Mouse (Mus musculus): ENCODE results near the gene Dnaaf2.
A peak's percentile ranks its signal among the peaks of the same experiment; 100 is the strongest.
"Not testable (repeated sequence)": the region's sequence is repeated elsewhere in the genome, so short reads cannot be mapped to it uniquely, and the experiment has no call there.

The Dnaaf2 gene

DNA sequence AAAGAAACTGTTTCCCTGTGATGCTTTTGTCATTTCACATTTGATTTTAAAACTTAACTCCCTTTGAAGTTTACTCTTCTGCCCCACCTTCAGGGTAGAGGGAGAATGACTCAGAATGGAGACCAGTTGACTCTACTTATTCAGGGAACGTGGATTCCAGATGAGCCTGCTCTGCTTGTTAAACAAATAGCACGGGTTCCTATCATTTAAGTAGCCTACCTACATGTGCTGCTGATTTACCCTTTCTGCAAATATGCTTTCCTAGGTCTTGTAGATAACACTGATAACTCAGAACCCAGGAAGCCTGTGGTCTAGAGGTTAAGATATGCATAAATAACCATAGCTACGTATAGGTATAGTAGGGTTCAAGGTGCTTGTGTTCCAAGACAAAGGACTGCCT lies 33.3 kb downstream of the Dnaaf2 start:
- DNase-seq (ENCODE audit: low spot score in 2 of 2), result no peak

DNA sequence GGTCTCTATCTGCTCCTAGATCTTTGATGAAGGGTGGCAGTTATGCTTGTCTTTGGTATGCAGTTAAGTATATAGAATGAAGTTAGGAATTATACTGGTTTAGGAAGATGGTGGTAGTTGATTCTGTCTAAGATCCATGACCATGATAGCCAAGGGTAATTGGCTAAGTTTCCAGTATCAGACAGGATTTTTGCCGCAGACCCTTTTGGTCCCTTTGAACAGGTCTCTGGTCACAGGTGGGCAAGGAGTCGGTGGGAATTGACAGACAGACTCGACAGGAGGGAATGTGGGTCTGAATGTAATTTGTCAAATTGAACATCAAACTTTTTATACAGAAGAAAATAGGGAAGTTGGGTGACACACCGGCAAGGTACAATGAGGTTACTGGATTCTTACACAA lies 34.6 kb downstream of the Dnaaf2 start:
- DNase-seq (ENCODE audit: low spot score in 2 of 2), result not testable (repeated sequence)

DNA sequence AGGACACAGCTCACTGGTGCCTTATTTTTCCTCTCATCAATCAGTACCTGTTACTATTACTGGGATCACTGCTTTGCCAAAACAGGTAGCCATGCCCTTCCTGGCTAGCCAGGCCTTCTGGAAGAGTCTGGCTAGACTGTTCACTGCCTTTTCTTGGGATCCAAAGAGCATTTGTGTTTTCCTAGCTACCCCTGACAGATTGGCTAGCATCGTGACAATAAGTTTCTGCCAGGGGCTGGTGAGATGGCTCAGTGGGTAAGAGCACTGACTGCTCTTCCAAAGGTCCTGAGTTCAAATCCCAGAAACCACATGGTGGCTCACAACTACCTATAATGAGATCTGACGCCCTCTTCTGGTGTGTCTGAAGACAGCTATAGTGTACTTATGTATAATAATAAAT lies 37.6 kb downstream of the Dnaaf2 start:
- DNase-seq (ENCODE audit: low spot score in 2 of 2), result not testable (repeated sequence)

DNA sequence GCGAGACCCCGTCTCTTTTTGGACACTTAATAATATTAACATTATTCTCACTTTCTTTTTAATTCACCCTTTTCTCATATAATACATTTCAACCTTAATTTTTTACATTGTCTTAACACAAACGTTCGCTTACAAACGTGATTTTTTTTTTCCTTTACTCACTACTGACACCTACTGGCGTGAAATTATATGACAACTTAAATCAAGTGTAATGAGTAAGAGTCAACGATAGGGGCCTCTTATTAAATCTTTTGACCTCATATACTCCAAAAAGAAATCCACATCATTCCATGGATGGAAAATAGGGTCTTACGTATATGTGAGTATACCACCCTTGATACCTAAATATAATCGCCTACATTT lies 38.7 kb downstream of the Dnaaf2 start:
- DNase-seq (ENCODE audit: low spot score in 2 of 2), result no peak

DNA sequence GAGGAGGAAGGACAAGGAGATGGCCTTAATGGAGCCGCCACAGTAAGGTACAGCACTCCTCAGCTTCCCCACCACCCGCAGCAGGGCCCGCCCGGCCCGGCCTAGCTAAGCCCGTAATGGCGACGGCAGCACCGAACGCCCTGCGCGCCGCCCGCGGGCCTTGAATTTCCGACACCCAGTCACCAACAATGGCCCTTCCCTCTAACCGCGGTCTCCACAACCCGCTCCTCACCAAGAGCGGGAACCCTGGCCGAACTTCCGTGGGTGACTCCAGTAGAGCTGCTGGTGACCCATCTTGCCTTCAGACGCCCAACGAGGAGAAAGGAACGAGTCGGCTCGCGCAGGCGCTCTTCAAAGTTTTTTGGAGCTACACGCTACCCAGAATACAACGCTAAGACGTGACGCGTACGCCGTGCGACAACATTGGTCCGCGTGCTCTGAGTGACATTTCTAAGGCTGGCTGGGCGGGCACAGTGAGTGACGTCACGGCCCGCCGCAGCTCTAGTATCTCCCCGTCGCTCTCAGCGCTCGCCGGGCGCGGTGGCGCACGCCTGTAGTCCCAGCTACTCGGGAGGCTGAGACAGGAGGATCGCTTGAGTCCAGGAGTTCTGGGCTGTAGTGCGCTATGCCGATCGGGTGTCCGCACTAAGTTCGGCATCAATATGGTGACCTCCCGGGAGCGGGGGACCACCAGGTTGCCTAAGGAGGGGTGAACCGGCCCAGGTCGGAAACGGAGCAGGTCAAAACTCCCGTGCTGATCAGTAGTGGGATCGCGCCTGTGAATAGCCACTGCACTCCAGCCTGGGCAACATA lies 39.3 kb downstream of the Dnaaf2 start, which contains the start of gene Rps29:
TSS of gene Rps29 (minus strand) at position 422 of the 813 bp plus-strand sequence.
- DNase-seq (ENCODE audit: low spot score in 2 of 2), result peak; percentile 98

DNA sequence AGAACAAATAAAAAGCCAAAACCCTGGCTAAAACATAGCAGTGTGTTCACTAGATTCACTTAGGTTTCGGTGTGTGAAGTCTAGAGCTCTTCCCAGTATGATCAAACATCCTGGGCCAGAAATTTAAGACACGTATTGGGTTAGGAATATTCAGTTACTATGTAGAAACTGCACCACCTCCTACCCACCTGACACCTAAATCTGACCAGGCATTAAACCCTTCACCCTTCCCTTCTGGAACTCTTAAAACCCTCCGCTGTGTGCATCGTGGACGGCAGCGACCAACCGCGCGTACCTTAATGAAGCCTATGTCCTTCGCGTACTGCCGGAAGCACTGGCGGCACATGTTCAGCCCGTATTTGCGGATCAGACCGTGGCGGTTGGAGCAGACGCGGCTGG lies 39.9 kb downstream of the Dnaaf2 start:
- DNase-seq (ENCODE audit: low spot score in 2 of 2), result no peak

DNA sequence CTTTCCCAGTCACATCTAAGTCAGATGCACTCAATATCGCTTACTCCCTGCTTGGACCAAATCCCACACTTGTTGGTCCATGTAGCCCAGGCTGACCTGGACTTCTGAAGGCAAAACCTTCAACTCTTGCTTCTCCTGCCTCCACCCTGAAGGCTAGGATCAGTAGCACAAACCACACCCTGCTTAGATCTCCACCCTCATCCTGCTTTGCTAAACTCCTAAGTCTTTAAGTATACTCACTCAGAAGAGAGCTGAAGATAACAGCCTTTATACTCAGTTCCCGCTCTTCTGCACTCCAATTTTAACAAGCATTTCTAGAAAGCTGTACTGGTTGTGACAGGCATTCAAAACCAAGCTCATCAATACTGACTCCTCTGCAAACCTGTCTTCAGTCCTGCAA lies 41.1 kb downstream of the Dnaaf2 start:
- no peak for DNase-seq (ENCODE audit: low spot score in 2 of 2)

DNA sequence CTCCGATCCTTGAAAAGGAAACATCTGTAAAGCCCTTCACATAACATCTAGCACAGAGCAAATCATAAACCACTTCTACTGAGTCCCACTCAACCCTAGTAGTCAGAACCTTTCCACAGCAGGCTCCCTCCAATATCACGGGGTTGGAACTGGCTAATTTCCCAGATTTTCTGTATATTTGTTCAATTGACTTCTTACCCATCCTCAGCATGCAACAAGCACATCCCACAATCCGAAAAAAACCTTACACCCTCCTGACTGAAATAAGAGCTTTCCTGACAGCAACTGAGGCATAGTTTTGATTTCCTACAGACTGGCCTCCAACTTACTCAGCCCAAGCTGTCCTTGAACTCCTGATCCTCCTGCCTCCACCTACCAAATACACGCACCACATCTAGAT lies 41.8 kb downstream of the Dnaaf2 start:
- no peak for DNase-seq (ENCODE audit: low spot score in 2 of 2)

DNA sequence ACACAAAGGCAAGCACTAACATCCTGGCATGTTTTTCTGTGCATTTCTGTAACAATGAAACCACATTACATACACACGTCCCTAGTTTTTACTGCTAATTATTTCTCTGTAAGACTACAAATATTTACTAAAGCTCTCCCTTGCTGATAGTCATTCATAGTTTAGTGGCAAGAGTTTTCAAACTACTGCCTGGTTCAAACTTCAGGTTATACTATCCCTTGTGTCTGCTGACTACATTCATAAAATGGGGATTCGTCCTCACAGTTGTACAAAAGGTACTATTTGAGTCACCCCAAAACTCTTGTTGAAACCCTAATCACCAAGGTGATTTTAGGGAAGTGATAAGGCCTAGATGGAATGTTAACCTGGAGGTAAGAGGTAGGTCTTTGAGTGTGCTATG lies 42.3 kb downstream of the Dnaaf2 start:
- no peak for DNase-seq (ENCODE audit: low spot score in 2 of 2)

DNA sequence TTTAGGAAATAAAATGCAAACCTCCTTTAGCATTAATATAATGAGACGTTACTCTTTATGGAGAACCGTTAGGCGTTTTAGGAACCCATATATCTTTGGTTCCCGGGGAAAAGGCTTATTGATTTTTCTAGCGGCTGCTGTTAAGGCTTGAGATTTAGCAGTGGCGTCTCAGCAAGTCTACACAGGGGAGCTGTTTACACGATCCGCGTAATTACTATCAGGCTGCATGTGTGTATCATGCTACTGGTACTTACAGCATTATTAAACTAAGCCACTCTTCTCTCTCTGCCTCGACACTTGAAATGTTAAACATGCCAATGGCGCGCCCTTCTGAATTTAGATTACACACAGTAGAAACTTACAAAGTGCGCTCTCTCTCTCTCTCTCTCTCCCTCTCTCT lies 48.2 kb downstream of the Dnaaf2 start:
- no peak for DNase-seq (ENCODE audit: low spot score in 2 of 2)

DNA sequence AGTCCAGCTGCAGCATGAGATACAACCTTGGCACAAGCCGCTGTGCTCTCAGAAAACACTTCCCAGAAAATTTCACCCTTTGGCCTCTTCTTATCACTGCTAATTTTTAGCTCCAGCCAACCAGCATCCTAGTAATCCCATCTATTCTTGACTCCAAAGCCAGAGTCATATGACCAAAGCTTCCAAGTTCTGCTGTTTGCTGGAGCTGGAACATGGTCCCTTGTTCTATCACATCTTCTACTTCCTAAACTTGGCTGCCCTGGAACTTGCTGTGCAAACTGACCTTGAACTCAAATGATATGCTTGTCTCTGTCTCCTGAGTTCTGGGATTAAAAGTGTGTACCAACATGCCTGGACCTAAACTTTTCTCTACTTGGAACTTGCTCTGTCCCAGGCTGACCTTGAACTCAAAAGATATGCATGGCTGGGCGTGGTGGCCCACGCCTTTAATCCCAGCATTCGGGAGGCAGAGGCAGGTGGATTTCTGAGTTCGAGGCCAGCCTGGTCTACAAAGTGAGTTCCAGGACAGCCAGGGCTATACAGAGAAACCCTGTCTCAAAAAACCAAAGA lies 51.0 kb downstream of the Dnaaf2 start:
- no peak for DNase-seq (ENCODE audit: low spot score in 2 of 2)

DNA sequence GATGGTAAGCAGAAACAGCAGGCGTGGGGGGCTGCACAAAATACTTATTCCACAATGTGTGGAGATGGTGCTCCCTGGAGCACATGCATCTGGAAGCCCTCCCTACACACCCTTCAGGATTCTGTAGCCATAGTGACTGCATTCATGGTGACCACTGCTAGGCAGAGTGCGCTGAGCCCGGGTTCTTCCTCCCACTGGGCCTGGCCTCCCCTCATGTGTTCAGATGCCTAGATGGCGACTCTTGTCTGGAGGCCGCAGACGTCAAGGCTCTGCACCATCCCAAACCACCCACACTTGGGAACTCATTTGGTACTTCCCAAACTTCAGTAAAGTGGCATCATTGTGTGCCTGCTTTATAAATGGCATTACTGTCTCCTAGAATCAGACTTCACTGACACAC lies 54.8 kb downstream of the Dnaaf2 start:
- no peak for DNase-seq (ENCODE audit: low spot score in 2 of 2)

DNA sequence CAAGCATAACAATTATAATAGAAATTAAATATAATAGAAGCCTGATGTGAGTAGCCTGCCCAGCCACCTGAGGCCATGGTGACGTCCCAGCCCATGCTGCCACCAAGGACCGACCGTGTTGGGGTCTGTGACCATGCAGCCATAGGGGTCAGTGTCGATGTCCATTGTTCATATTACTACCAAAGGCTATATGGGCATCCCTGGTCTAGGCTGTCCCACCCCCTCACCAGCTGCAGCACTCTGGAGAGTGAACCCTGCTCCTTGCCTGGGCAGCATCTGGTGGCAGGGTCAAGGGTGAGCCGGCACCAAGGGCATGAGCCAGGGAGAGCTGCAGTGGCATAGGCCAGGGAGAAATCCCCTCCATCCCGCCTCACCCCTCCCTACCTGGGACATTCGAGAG lies 58.4 kb downstream of the Dnaaf2 start:
- DNase-seq (ENCODE audit: low spot score in 2 of 2), result no peak

DNA sequence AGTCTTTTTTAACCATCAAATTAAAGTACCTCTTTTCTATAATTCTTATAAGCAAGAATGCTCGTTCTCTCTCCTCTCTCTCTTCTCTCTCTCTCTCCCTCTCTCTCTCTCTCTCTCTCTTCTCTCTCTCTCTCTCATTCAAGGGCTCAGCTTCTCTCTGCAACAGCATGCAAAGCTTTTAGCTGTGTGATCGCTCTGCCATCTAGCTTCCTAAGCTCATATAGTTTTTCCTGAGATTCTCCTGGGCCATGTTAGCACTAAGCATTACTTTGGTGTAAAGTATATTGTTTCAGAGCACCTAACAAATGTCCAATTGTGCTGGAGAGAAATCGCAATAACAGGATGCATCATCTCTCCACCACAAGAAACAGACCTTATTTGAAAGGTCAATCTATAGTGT lies 59.0 kb downstream of the Dnaaf2 start:
- no peak for DNase-seq (ENCODE audit: low spot score in 2 of 2)
